Mouse (Mus musculus) layer of hippocampus, adult 9-10 months (tissue): ENCODE measurements at regions not wholly inside any gene's neighbourhood (a gene's known extent, or its start where the extent isn't known, plus 50 kb on each side); places are given as distances from the start of the nearest gene placed in this dataset.

ENCODE experiments used
- DNase-seq: peaks from one replicate; pipeline ENCODE4 v3.0.0; 2022; ENCODE audit warnings: low spot score

DNA sequence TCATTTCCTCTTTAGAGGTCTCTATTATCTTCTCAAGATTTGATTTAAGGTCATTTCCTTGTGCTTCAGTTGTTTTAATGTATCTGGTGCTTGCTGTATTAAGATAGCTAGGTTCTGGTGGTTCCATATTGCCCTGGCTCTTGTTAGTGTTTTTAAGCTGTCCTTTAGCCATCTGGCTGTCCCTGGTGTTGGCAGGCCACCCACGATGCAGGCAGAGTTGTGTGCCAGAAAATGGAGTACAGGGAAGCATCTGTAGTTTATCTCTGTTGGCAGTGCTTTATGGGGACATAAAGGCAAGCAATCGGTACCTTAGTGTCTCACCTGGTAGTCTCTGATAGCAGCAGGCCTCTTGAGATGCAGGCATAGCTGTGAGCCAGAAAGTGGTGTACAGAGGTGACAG lies 162.1 kb downstream of the Ice1 start:
- DNase-seq, result peak; percentile 30

DNA sequence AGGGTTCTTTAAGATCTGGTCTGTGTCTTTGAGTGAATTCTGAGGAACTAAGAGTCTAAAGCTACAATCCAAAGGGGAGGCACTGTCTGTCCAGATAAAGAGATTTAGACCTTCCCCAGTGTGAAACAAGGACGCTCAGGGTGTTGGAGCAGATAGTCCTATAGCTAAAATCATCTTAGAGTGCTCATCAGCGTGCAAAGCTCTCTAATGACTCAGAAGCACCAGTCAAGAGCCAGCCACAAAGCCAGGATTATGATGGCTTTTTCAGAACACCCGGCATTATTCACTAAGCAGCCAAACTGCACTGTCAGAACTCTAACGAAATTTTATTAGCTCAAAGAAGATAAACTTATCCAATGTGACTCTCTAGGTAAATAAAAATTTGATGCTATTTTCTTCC lies 138.1 kb downstream of the Ice1 start:
- no peak for DNase-seq
